Mouse (Mus musculus) retina, postnatal 7 days (tissue): ENCODE results near the gene Creb3.

Experiments used
- DNase-seq: peaks from one replicate; pipeline ENCODE4 v3.0.0-alpha.2; 2012; ENCODE audit warnings: low read depth, low spot score

Gene Creb3

GRCm38 (mm10) chr4:43558028-43558630 lies 4.0 kb upstream of the Creb3 start:
- no peak for DNase-seq

DNA sequence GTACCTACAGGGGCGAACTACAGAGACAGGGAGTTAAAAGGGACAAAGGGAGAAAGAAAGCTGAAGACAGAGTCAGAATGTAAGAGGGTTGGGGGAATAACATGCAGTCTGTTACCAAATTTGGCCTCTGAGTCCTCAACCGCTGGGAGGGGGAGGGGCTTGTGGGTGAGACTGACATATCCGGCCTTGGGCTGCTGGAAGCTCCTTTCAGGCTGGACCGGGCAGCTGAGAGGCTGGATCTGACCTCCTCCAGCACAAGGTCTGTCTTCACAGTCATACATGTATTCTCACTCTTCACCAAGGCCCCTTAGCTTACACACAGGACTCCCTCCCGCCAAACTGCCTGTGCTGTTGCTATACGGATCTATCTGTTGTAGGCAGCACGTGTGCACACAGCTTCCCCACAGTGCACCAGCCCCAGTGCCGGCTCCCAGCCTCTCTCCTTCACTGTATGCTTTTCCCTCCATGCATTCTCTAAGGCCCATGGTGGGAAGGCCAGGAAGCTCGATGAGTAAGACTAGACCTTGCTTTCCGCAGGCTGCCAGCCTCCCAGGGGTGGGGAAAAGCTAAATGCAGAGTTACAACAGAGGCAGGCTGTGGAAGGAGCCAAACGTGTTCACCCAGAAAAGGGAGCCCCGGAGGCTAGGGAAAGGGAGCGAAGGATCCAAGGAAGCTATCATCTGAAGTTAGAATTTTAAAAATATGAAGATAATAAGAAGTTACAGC lies 3.3 kb upstream of the Creb3 start:
- no peak for DNase-seq

- no peak for DNase-seq
These were observed 2.5 kb upstream of the Creb3 start for GRCm38 (mm10) chr4:43559519-43560242.

DNA sequence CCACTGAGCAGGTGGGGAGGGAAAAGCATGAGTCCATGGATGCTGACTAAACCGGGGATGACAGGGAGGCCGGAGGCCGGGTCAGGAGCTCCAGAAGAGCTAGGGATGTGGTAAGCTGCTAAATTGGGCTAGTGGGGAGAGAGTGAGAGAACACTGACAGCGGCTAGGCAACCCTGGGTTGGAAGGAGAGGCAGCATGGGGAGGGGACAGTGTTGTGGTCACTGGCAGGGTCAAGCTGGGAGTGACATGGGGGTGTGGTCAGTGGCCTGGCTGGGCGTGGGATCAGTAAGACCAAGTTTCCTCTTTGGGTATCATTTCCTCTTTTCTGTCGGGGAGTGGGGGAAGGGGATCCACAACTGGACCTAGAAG lies 1.9 kb upstream of the Creb3 start:
- DNase-seq: no peak

GRCm38 (mm10) chr4:43560976-43561375 lies 1.2 kb upstream of the Creb3 start:
- no peak for DNase-seq

- no peak for DNase-seq
These were observed 616 bp upstream of the Creb3 start for GRCm38 (mm10) chr4:43561436-43561996.

DNA sequence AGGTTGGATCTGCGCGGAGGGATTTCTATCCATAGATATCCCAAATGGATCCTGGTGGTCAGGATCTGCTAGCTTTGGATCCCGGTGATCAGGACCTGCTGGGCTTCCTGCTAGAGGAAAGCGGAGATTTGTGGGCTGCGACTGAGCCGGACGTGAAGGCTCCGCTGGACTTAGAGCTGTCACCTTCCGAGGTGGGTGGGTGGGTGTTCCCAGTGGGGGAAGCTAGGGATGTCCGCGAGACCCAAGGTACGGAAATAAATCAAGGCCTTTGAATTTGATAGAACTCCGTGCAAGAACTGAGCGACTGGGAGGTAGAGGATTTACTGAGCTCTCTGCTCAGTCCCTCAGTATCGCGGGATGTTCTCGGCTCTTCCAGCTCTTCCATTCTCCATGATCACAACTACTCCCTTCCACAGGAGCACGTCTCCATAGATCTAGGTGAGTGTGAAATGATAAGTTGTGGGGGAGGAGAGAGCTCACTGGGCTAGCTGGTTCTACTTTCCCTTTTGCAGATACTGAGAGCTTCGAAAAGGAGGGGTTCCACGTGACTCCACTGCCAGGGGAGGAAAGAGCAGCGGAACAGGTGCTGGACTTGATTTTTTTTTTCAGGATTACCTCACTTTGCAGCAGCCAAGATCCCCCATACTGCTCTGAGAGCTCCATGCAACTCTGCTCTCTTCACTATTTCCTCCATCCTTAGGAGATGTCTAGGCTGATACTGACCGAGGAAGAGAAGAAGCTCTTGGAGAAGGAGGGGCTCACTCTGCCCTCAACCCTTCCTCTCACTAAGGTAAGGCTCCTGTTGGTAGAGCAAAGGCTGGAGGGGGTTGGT lies 853 bp downstream of the Creb3 start:
- DNase-seq: peak; percentile 8

DNA sequence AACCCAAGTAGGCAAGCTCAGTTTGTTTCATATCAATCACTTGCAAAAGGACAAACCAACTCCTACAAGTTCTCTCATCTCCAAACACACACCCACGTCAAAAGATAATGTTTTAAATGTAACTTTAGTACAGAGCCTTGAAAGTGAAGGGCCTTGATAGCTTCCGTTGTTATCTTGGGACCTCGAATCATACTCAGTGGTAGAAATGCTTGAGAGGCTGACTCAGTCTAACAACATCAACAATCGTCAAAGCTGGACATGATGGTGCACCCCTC lies 1.4 kb downstream of the Creb3 start:
- DNase-seq: no peak

DNA sequence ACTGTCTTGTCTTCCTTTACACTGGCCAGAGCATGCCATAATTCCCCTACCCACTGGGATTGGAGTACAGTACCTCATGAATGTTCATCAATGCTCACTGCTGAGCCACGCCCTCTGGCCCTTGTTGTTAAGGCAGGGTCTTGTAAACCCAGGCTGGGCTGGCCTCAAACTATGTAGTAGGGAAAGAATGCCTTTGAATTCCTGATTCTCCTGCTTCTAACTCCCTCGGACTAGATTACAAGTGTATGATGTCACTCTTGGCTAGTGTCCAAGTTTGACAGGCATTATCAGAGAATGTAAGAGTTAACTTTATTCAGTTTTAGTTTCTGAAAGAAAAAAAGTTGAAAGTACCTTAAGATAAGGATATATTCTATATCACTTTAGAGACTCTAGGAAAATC lies 2.1 kb downstream of the Creb3 start:
- DNase-seq: no peak

DNA sequence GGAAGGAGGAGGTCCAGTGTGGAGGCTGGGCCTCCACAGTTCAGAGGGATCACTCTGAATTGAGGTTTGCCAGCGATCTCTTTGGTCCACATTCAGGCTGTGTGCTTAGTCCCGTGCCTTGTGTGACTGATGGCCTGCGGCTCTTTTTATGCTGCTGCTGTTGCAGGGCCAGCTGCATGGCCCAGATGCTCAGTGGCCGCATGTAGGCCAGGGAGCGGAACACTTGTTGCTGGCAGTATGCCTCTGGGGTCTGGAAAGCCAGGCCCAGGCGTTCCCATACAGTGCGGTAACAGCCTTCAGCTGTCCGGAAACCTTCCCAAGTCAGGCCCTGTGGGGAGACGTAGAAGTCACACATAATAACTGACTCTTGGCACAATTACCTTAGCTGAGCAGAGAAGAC lies 5.0 kb downstream of the Creb3 start:
- DNase-seq: no peak

DNA sequence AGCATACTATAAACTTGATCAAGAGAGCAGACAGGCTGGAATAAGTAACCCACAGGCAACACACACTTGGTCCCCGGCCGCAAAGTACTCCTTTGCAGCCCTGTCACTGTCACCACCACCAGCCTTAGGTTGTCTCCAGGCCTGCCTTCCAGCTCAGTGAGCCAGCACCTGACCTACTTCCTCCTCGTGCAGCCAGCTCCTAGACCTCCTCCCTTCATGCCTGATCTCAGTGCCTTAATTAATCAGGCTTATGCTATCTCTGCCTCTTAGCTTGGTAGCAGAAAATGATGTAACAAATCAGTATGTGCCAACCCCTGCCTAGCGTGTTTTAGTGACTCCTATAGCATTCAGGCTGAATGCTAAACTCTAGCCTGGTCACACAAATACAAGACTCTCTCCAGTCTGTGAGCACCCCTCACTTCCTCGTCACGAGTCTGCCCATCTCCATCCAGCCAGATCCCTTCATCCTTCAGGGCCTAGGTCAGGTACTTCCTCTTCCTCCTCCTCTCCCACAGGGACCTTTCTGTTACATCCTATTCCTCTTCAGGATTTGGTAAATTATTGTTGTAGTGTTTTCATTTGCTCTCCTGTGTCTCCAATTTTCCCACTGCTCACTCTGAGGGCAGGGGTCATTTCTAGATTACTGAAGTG lies 9.4 kb downstream of the Creb3 start:
- DNase-seq: peak; percentile 17

- no peak for DNase-seq
These were observed 11.4 kb downstream of the Creb3 start for GRCm38 (mm10) chr4:43573561-43573960.

DNA sequence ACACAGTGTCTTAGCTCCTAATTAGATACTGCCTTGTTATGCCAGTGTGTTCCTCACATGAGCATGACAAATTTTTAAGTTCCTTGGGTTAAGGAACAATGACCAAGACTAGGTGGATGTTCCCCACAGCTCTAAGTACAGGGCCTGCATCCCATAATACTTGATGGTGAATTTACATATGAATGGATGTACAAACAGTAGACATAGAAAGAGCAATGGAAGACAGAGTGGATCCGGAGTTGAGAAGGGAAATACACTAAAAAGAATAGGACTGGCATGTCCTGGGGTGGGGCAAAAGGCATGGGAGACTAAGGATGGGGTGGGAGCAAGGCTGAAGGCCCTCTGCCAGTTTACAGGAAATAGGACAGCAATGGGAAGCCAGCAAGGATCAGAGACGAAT lies 13.2 kb downstream of the Creb3 start:
- no peak for DNase-seq

- no peak for DNase-seq
These were observed 15.2 kb downstream of the Creb3 start for GRCm38 (mm10) chr4:43577237-43577881.

- peak; percentile 75 for DNase-seq
These were observed 16.5 kb downstream of the Creb3 start, which contains the start of the genes Rgp1 and Gba2 for GRCm38 (mm10) chr4:43578376-43579204. TSS of gene Rgp1 (plus strand) at chr4:43578715. TSS of gene Gba2 (minus strand) at chr4:43578873.

DNA sequence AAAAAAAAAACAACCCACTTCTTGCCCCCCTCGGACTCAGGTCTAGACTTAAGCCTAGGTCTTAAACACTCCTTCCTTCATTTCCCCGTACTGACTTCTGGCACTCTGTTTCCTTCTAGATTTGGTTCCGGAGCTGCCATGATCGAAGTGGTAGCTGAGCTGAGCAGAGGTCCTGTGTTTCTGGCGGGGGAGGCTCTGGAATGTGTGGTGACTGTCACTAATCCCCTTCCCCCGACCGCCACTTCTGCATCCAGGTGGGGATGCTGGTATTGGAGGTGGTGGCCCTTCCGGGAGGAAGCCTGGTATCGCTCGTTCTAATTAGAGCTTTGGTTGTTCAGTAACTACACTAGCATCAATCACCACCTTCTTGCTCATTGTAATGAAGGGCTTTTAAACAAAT lies 17.1 kb downstream of the Creb3 start:
- DNase-seq: no peak

DNA sequence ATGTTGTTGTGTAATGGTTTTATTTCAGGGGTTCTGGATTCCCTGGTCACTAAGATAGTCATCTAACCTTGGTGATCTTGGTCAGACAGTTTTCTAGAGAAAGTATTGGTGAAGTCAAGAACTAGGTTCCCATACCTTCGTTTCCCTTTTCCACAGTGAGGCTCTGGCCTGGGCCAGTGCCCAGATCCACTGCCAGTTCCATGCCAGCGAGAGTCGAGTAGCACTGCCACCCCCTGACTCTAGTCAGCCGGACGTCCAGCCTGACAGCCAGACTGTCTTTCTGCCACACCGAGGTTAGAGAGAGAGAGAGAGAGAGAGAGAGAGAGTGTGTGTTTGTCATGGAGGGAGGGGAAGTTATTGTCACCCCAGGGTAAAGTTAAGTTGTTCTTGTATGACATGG lies 17.6 kb downstream of the Creb3 start:
- DNase-seq: no peak

GRCm38 (mm10) chr4:43580721-43581120 lies 18.6 kb downstream of the Creb3 start:
- no peak for DNase-seq

DNA sequence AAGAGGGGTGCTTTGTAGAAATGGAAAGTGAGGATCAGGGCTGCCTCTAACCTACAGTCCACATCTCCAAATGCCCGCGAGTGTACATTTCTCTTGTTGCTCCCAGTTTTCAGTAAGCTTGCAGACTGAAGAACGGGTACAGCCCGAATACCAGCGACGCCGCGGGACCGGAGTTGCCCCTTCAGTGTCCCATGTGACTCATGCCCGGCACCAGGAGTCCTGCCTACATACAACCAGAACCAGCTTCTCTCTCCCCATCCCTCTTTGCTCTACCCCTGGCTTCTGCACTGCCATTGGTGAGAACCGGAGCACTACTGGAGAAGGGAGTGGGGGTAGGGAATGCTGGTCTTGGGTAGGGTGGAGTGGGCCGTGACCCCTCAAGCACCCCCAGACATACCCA lies 19.2 kb downstream of the Creb3 start:
- no peak for DNase-seq

DNA sequence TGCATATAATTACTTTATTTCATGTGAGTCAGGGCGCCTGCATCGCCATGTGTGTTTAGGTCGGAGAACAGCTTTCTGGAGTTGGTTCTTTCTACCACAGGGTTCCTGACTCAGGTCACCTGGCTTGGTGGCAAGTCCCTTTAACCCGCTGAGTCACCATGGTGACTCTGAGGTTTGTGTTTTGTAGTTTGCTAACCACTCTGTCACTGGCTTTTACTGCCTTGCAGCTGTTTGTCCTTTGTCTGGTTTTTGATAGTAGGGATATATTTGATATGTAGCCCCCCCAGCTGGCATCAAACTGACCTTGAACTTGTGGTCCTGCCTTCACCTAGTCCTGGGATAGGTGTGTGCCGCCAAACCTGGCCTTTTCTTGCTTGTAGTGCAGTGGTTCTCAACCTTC lies 20.1 kb downstream of the Creb3 start:
- DNase-seq: no peak
